Mouse (Mus musculus): ENCODE data around the gene Pkd1. TPM values are rescaled to one million over a fixed set of nuclear protein-coding genes. Genes with fewer than 3 reads are reported as not detected.
A peak's percentile ranks its signal among the peaks of the same experiment; 100 is the strongest.

Gene Pkd1
- total RNA-seq (2021), result 10 to 100 TPM; 67.5 to 71.2 TPM
- long read RNA-seq, experiment 1, partial matches to known transcripts, result 14 of 33 reads
- long read RNA-seq, experiment 1, other reads (novel, unspliced or antisense), result 19 of 33 reads
- long read RNA-seq, experiment 2, partial matches to known transcripts, result 6 of 18 reads
- long read RNA-seq, experiment 2, other reads (novel, unspliced or antisense), result 12 of 18 reads

GRCm38 (mm10) chr17:24549618-24550415, at the start of gene Pkd1:
Gene Pkd1 (plus strand): TSS chr17:24549834.
- peak; percentile 97 to 99 for DNase-seq (ENCODE audit: low spot score in 2 of 2)

DNA sequence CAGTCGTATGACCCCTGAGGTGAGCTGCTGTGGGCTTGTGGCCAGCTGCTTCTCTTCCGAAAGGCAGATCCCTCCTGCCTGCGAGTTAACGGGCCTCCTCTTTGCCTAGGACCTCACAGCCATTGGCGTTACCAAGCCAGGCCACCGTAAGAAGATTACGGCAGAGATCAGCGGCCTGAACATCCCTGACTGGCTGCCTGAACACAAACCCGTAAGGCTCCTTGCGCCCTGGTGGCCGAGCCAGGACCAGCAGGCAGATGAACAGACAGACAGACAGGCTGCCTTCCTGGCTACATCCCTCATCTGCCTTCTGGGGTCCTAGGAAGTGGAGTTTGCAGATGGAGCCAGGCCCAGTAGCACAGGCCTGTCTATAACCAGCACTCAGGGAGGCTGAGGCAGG, 47.4 kb upstream of the Pkd1 start:
- no peak for DNase-seq (ENCODE audit: low spot score in 2 of 2)

- no peak for DNase-seq (ENCODE audit: low spot score in 2 of 2)
Observed at GRCm38 (mm10) chr17:24504085-24504484, 45.5 kb upstream of the Pkd1 start.

DNA sequence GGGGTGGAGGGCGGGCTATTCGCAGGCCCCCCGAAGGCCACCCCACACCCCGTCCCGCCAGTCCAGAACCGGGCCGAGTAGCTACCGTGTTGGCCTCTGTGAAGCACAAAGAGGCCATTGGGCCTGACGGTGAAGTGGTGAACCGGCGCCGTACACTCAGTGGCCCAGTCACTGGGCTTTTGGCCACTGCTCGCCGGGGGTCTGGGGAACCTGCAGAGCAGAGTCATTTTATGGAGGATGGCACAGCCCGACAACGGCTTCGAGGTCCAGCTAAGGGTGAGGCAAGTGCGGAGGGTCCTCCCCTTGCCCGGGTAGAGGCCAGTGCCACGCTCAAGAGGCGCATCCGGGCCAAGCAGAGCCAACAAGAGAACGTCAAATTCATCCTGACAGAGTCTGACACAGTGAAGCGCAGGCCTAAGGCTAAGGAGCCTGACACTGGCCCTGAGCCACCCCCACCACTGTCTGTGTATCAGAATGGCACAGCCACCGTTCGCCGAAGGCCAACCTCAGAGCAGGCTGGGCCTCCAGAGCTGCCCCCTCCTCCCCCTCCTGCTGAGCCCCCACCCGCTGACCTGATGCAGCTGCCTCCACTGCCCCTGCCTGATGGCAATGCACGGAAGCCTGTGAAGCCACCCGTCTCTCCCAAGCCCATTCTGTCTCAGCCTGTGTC, 44.2 kb upstream of the Pkd1 start:
- no peak for DNase-seq (ENCODE audit: low spot score in 2 of 2)

DNA sequence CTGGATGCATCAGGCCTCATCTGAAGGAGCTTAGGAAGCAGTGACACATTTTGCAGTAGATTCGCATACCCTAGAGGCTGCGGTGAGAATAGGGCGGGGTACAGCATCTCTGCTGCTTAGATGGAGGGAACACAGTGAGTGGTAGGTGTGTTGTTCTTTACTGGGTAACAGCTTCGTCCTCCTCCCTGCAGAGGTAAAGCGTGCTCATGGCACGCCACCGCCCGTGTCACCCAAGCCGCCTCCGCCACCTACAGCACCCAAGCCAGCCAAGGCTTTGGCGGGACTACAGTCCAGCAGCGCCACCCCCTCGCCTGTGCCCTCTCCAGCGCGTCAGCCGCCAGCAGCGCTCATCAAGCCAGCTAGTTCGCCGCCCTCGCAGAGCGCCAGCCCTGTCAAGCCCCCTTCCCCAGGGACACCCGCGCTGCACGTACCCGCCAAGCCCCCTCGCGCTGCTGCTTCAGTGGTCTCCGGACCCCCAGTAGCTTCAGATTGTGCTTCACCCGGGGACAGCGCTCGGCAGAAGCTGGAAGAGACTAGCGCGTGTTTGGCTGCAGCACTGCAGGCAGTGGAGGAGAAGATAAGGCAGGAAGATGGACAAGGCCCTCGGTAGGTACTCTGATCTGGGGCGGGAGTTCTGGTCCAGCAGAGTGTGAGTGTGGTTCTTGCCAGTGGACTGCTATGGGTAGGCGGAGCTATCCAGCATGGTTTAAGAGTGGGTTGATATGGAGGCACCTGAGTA, 43.1 kb upstream of the Pkd1 start:
- peak; percentile 74 to 82 for DNase-seq (ENCODE audit: low spot score in 2 of 2)

- DNase-seq (ENCODE audit: low spot score in 2 of 2), result no peak
Observed at GRCm38 (mm10) chr17:24507129-24507664, 42.4 kb upstream of the Pkd1 start.

GRCm38 (mm10) chr17:24507806-24508460, 41.7 kb upstream of the Pkd1 start:
- no peak for DNase-seq (ENCODE audit: low spot score in 2 of 2)

DNA sequence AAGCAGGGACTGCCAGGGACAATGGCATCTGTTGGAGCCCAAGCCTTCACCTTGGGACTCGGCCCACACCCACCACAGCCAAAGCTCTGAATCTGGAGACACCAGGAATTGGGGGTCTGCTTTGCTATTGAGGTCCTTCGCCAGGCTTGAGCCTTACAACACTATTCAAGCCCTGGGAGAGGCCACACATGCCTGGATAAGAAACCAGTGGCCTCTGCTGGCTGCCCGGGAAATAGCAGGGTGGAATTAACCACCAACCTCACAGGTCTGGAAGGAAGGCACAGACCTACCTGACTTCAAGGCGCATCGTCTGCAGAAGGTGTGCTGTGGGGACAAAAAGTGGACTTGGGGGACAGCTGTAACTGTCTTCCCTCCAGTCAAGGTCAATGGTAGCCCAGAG, 36.0 kb upstream of the Pkd1 start:
- peak; percentile 73 to 79 for DNase-seq (ENCODE audit: low spot score in 2 of 2)

GRCm38 (mm10) chr17:24514270-24515257, 35.1 kb upstream of the Pkd1 start:
- no peak for DNase-seq (ENCODE audit: low spot score in 2 of 2)

- no peak for DNase-seq (ENCODE audit: low spot score in 2 of 2)
Observed at GRCm38 (mm10) chr17:24520450-24520849, 29.2 kb upstream of the Pkd1 start.

DNA sequence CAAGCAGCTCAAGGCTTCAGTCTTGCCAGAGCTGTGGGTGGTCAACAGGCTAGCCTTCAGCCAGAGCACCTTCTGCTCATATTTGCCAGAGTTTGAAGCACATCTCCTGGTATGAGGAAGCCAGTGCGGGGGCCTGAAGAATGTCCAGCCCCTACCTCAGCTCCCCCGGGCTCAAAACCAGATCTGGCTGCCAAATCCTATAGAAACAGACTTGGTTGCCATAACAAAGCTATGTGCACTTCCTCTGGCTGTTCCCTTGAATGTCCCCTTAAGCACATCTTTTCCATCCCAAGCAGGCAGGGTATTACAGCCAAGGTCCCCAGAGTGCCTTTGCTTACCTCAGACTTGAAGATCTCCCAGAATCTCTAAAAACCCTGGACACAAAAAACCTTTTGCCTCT, 24.9 kb upstream of the Pkd1 start:
- no peak for DNase-seq (ENCODE audit: low spot score in 2 of 2)

DNA sequence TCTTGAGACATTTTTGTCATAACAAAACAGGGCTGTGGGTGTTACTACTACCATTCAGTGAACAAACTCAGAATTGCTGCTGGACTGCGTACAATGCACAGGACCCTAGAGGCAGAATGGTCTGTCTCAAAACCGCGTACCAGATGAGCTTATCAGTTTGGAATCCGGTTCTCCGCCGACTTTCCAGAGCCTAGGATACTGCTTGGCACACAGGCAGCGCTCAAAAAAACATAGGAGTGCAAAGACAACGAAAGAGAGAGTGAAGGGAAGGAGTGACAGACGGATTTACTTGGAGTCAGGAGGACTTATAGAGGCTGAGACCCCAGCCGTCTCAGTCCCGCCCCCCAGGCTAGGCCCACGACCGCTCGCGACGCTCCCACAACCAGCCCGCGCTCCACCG, 22.3 kb upstream of the Pkd1 start:
- no peak for DNase-seq (ENCODE audit: low spot score in 2 of 2)

DNA sequence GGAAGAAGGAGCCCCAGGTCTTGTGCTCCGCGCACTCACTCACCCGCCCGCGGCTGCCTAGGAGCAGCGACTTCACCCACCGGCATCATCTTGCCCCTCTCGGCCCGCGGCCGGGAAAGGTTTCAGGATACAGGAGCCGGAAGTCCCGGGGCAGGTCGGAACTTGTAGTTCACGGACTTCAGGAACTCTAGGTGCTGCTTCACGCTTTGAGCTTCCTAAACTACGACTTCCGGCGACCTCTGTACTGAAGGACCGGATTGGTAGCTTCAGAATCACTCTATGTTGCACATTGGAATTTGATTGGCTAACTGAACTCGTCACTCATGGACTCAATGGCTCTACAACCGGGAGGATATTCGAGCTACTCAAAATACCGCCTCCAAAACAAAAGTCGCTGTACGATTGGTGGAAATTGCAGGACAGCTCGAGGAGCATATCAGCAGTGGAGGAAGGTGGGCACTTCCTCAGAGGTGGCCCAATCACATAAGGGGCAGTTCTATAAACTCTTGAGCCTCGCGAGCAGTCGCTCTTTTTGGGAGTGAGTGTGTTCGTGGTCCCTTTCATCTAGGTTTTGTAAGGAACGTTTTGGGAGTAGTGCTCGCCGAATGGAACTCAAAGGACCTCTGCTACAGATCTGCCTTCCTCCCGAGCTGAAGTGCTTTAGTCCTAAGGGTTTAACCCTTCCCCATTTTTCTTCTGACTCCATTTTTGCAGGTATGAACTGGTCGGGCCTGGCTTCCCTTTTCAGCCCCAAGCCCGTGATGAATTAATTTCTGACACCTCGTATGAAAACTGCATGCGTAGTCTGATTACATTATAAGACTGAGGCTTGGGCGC, 21.7 kb upstream of the Pkd1 start, which contains the start of gene Traf7:
Gene Traf7, minus strand, starts transcription at position 216 of the 837 bp plus-strand sequence.
- DNase-seq (ENCODE audit: low spot score in 2 of 2), result peak; percentile 89 to 94

GRCm38 (mm10) chr17:24528560-24528918, 21.1 kb upstream of the Pkd1 start:
- no peak for DNase-seq (ENCODE audit: low spot score in 2 of 2)

DNA sequence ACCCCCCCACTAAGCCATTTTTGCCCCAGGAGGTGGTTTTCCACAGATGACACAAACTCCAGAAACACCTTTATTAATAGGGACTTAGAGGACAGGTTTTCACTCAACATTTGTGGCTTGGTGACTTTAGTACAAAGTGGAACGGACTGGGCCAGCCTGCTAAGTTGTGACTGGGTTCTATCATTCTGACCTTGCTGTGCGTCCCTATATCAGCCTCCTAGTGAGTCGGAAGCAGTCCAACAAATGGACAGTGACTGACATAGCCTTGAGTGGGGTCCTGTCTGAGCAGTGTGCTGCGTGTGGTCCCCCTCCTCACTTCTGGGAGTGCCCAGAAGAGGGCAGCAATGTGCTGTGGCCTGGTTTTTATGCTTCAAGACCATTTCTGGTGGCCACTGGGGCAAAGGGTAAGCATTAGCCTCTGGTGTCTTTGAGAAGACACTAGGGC, 20.6 kb upstream of the Pkd1 start:
- no peak for DNase-seq (ENCODE audit: low spot score in 2 of 2)

DNA sequence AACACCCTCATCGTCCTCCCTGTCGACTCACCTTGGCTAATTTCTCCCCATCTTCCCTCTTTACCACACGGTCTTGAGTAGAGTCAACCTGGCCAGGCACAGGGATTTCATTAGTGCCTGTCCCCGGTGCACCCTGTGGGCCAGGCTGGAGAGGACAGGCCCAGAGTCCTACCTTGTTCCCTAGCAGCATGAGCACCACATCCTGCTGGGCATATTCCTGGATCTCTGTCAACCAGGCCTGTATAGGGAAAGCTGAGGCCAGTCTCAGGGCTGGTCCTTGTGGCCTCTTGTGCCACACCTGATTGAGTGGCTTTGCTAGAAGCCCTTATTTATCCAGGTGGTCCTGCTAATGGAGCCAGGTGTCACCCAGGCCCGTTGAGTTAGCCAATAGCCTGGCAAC, 19.8 kb upstream of the Pkd1 start:
- DNase-seq (ENCODE audit: low spot score in 2 of 2), result no peak

GRCm38 (mm10) chr17:24530361-24531050, 19.1 kb upstream of the Pkd1 start:
- DNase-seq (ENCODE audit: low spot score in 2 of 2), result no peak

DNA sequence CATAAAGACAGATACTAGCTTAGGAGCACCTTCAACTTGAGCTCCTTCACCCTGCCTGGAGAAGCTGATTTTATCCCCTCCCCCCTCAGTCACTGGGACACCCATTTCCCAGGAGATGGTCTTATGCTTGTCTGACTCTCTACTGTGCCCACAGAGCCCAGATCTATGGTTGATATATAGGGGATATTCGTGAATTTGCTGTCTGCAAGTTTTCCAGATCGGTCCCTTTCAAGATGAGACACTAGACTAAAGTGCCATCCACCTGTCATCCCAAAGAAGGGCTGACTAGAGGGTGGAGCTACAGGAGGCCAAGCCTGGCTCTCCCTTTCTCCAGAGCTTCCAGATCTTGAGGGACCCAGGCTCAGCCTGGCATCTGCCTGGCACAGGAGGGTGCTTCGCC, 18.6 kb upstream of the Pkd1 start:
- no peak for DNase-seq (ENCODE audit: low spot score in 2 of 2)
